Mouse (Mus musculus) adipocyte (in vitro differentiated cells): ENCODE measurements around the gene Olfr854.

ENCODE experiments used
- DNase-seq: peaks from one replicate; pipeline ENCODE4 v3.0.0-alpha.2; 2016; ENCODE audit warnings: low spot score

The Olfr854 gene

DNA sequence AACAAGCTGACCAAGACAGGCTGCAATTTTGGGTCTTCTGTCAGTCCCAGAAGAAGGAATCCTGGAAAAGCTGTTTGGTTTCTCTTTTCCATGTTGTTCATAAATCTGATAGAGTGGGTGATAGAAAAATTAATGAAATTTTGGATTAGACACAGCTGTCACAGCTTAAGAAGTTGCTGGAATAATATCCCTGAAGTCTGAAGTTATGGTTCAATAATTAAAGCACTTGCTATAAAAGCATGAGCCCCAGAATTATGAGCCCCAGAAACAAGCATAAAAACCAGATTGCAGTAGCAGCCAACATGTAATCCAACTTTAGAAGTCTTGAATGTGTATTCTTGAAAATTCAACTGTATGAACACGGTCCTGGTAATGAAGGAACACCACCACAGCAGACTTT, at the start of gene Olfr854:
TSS of gene Olfr854 (minus strand) at position 101 of the 400 bp plus-strand sequence.
- DNase-seq: no peak

GRCm38 (mm10) chr9:19582317-19582716, 15.1 kb upstream of the Olfr854 start, which contains the start of gene Olfr855:
Gene Olfr855, plus strand, starts transcription at chr9:19582617.
- no peak for DNase-seq

GRCm38 (mm10) chr9:19540976-19541375, 26.2 kb downstream of the Olfr854 start, which contains the start of gene Olfr853:
Gene Olfr853, minus strand, starts transcription at chr9:19541076.
- no peak for DNase-seq
